Mouse (Mus musculus): ENCODE measurements around the gene Cmtm3. TPM values are rescaled to one million over a fixed set of nuclear protein-coding genes. Genes with fewer than 3 reads are reported as not detected.

Gene Cmtm3
- total RNA-seq, 4 experiments from 2014 or later: 7.7 to 23.1 (median 16.0) TPM

- no peak for DNase-seq (ENCODE audit: low spot score in 2 of 2)
Observed at GRCm38 (mm10) chr8:104380269-104380668, 41.1 kb downstream of the Cmtm3 start.

- no peak for DNase-seq (ENCODE audit: low spot score in 2 of 2)
Observed at GRCm38 (mm10) chr8:104380961-104381411, 41.8 kb downstream of the Cmtm3 start.

DNA sequence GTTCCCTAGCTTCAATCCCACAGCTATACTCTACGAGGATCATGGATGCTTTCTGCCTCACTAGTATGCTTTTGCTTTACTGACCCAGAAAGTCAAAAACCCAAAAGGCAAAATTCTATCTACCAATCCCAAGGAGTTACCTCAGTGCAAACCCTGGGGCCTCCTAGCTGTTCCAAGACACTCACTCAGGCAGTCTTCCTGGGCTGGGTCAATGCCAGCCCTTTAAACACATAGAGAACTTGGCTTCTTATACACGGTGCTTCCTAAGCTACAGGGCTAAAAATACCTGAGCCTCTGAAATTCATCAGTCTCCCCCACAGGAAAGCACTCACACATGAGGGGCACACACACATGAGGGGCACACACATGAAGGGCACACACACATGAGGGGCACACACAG lies 44.1 kb downstream of the Cmtm3 start:
- no peak for DNase-seq (ENCODE audit: low spot score in 2 of 2)

DNA sequence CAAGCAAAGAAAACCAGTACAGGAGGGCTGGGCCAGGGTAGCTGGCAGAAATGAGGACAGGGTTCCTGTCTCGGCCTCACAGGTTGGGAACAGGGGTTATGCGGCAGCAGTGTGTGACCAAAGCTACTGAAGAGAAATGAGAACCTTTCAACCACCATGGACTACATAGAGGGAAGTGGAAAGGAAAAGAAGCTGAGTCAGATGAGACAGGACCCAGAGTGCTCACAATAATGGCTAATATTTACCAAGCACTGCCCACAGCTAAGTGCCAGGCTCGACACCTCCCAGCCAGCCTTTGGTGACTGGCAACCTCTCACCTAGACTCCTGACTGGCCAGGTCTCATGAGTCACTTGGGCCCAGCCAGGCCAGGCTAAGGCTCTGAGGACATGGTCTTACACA lies 44.8 kb downstream of the Cmtm3 start:
- no peak for DNase-seq (ENCODE audit: low spot score in 2 of 2)

DNA sequence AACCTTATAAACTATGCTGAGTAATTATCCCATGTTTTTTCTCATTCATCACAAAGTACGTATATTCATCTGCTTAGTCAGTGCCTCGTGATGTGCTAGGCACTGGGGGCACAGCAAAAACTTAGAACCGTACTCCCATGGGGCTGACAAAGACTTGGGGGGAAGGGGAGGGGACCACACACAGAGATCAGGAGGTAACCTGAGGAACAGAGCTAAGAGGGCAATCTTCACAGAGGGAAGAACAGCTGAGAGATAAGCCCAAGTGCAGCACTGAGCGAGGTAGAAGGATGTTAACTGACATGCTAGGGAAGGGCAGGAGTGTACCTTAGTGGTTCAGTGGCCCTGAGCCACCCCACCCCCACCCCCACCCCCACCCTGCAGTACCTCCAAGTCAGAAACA lies 47.5 kb downstream of the Cmtm3 start:
- DNase-seq (ENCODE audit: low spot score in 2 of 2): no peak

DNA sequence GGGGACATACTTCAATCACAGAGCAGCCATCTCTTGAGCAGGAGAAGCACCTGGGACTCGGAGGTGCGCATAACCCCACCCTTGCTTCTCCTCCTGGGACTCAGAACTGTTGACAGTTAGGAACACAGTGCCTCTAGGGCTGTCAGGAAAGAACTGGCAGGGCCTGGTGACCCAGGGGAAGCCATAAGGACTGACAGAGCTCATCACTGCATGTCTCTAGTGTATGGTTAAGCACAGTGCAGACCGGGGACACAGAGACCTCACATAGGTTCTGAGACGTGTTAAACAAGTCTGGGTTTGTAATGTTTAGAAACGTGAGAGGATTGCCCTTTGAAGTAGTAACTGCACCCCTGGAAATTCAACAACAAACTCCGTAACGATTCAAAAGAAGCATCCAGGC lies 48.3 kb downstream of the Cmtm3 start:
- DNase-seq (ENCODE audit: low spot score in 2 of 2): no peak

- no peak for DNase-seq (ENCODE audit: low spot score in 2 of 2)
Observed at GRCm38 (mm10) chr8:104387980-104388379, 48.8 kb downstream of the Cmtm3 start.

- no peak for DNase-seq (ENCODE audit: low spot score in 2 of 2)
Observed at GRCm38 (mm10) chr8:104390245-104390644, 51.0 kb downstream of the Cmtm3 start.

GRCm38 (mm10) chr8:104393139-104393538 lies 53.9 kb downstream of the Cmtm3 start:
- no peak for DNase-seq (ENCODE audit: low spot score in 2 of 2)

GRCm38 (mm10) chr8:104393767-104394166 lies 54.6 kb downstream of the Cmtm3 start:
- DNase-seq (ENCODE audit: low spot score in 2 of 2): no peak

DNA sequence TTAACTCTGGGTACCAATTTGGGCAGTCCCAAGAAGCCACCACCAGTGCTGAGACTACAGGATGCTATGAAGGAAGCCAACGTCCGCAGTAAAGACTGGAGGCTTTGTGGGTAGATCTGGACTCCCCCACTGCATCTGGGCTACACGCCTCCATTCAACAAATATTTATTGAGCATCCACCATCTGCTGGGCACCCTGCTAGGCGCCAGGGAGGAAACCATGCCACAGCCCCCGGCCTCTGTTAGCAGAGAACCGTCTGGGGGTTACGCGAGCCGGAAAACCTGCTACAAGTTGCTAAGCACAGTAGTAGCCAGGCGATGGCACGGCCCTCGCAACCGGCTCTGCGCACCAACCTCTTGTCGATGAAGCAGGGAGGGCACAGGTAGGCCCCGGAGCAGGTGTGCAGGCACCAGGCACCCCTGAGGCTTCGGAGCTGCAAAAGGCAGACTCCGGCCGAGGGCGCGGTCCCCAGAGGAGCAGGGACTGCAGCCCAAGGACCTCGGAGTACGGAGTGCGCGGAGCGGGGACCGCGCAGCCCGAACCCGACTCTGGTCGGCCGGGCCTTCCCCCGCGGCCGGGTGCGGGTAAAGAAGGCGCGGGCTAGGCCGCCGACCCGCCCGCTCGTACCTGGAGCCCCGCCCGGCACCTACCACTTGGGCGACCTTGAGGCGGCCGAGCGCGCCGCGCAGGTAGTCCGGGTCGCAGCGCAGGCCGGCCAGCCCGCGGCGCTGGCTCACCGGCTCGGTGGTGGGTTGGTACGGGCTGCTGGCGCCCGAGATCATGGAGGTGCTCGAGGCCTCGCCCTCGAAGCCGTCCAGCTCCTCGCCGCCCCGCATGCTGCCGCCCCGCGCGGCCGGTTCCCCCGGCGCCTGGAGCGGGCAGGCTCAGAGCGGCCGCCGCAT lies 55.8 kb downstream of the Cmtm3 start:
- DNase-seq (ENCODE audit: low spot score in 2 of 2): peak in 1 of 2 experiments; percentile 52

- no peak for DNase-seq (ENCODE audit: low spot score in 2 of 2)
Observed at GRCm38 (mm10) chr8:104395703-104396357, 56.6 kb downstream of the Cmtm3 start, which contains the start of gene Cmtm4. Cmtm4 (minus strand) TSS chr8:104395807.

Other genes with a start within 250 kb of the Cmtm3 start
- gene Cdh5, start 237.8 kb upstream of the Cmtm3 start, total RNA-seq (2022): 10 to 100 TPM in 1 of 4 experiments, 1 to 10 TPM in 3; 9.3 to 10.4 (median 9.7) TPM
- 1 to 10 TPM; 5.6 to 8.5 (median 6.2) TPM for gene Bean1, start 169.0 kb upstream of the Cmtm3 start, total RNA-seq (2022)
- 10 to 100 TPM; 39.2 to 46.1 (median 43.9) TPM for gene Tk2, start 90.9 kb upstream of the Cmtm3 start, total RNA-seq (2022)
- gene Cklf, start 88.5 kb upstream of the Cmtm3 start, total RNA-seq (2022): 10 to 100 TPM in 1 of 4 experiments, 1 to 10 TPM in 3; 7.5 to 12.1 (median 8.4) TPM
- not detected for gene Cmtm2a, start 46.2 kb upstream of the Cmtm3 start, total RNA-seq (2022)
- gene Gm45711, start 29.3 kb upstream of the Cmtm3 start, total RNA-seq (2022): not detected
- not detected for gene Cmtm1, start 29.3 kb upstream of the Cmtm3 start, total RNA-seq (2022)
- gene Gm11020, start 17.8 kb upstream of the Cmtm3 start, total RNA-seq (2022): not detected
- not detected for gene Cmtm2b, start 17.2 kb upstream of the Cmtm3 start, total RNA-seq (2022)
- 10 to 100 TPM; 59.8 to 75.9 (median 66.7) TPM for gene Cmtm4, start 56.4 kb downstream of the Cmtm3 start, total RNA-seq (2022)
- gene Dync1li2, start 103.6 kb downstream of the Cmtm3 start, total RNA-seq (2022): 100 to 1,000 TPM; 230 to 304 (median 242) TPM
- under 1 TPM; 0.65 to 0.80 (median 0.74) TPM for gene Terb1, start 170.5 kb downstream of the Cmtm3 start, total RNA-seq (2022)
- 10 to 100 TPM; 48.5 to 59.0 (median 51.3) TPM for gene Nae1, start 195.2 kb downstream of the Cmtm3 start, total RNA-seq (2022)
- 10 to 100 TPM; 17.9 to 28.0 (median 21.8) TPM for gene Car7, start 195.3 kb downstream of the Cmtm3 start, total RNA-seq (2022)